Mouse (Mus musculus): ENCODE measurements around the gene Fgfr1op2. TPM values are rescaled to one million over a fixed set of nuclear protein-coding genes. Genes with fewer than 3 reads are reported as not detected.
"Not testable (repeated sequence)": the region's sequence is repeated elsewhere in the genome, so short reads cannot be mapped to it uniquely, and the experiment has no call there.

Gene Fgfr1op2
- polyA plus RNA-seq, 1 experiment from 2014 or later, result 65.6 TPM

GRCm38 (mm10) chr6:146551326-146551725, 25.7 kb upstream of the Fgfr1op2 start:
- no peak for ATAC-seq (ENCODE audit: low FRiP score, low read depth)
- Histone ChIP-seq H3K4me1 (no peaks in the 10 kb centered on the region), H3K27me3 (no peaks in the 10 kb centered on the region), H3K4me3 (no peak overlapping the region), H3K4me2 (replicated peaks) (no peak overlapping the region), H3K9ac (replicated peaks) (no peak overlapping the region), H3K9me3 (no peaks in the 10 kb centered on the region), H3K36me3 (peaks cover 79% of the 10 kb centered on the region), H3K27ac (replicated peaks) (no peak overlapping the region)

- H3K36me3 ChIP-seq, result peaks cover 49% of the 10 kb centered on the region
- H3K4me3 ChIP-seq; ATAC-seq (ENCODE audit: low FRiP score, low read depth); H3K4me1 ChIP-seq; H3K4me2 ChIP-seq (replicated peaks); H3K27me3 ChIP-seq; H3K9me3 ChIP-seq; H3K9ac ChIP-seq (replicated peaks); H3K27ac ChIP-seq (replicated peaks): not testable (repeated sequence)
- WGBS, result 83% methylated on average over 1 of the region's 1 CpGs
Measured at GRCm38 (mm10) chr6:146562461-146562860, 14.5 kb upstream of the Fgfr1op2 start.

- Histone ChIP-seq H3K4me3 (no peak overlapping the region), H3K9me3 (no peaks in the 10 kb centered on the region), H3K36me3 (0 out of 2 replicates have a peak, but pooled peaks cover 4% of the 10 kb centered on the region), H3K27ac (replicated peaks) (no peak overlapping the region), H3K4me1 (peaks cover 24% of the 10 kb centered on the region), H3K4me2 (replicated peaks) (no peak overlapping the region), H3K27me3 (no peaks in the 10 kb centered on the region), H3K9ac (replicated peaks) (no peak overlapping the region)
- no peak for ATAC-seq (ENCODE audit: low FRiP score, low read depth)
Measured at GRCm38 (mm10) chr6:146572073-146572472, 4.9 kb upstream of the Fgfr1op2 start.

GRCm38 (mm10) chr6:146577310-146578109, 507 bp downstream of the Fgfr1op2 start, which contains the start of gene Ints13:
Gene Ints13 (minus strand): TSS chr6:146577835.
- ATAC-seq (ENCODE audit: low FRiP score, low read depth), result peak; percentile 96
- H3K27ac ChIP-seq (replicated peaks), result peak within 1 kb of the TSS; percentile 94
- WGBS, result under 1% methylated on average over 74 of the region's 77 CpGs
- 0 out of 2 replicates have a peak, but pooled peaks cover 4% of the 10 kb centered on the region for H3K36me3 ChIP-seq
- H3K4me2 ChIP-seq (replicated peaks), result peak within 1 kb of the TSS; percentile 74
- H3K27me3 ChIP-seq, result no peaks in the 10 kb centered on the region
- no peaks in the 10 kb centered on the region for H3K9me3 ChIP-seq
- H3K9ac ChIP-seq (replicated peaks), result peak within 1 kb of the TSS; percentile 83
- H3K4me1 ChIP-seq, result peaks cover 33% of the 10 kb centered on the region
- H3K4me3 ChIP-seq, result peak within 1 kb of the TSS; percentile 92

- Histone ChIP-seq H3K9me3 (no peaks in the 10 kb centered on the region), H3K9ac (replicated peaks) (peak overlapping the region; percentile 83), H3K4me2 (replicated peaks) (peak overlapping the region; percentile 74), H3K27me3 (no peaks in the 10 kb centered on the region), H3K36me3 (0 out of 2 replicates have a peak, but pooled peaks cover 4% of the 10 kb centered on the region), H3K4me3 (peak overlapping the region; percentile 92), H3K27ac (replicated peaks) (peak overlapping the region; percentile 94), H3K4me1 (peaks cover 33% of the 10 kb centered on the region)
- no peak for ATAC-seq (ENCODE audit: low FRiP score, low read depth)
- under 1% methylated on average over 22 of the region's 22 CpGs for WGBS
Measured at GRCm38 (mm10) chr6:146578111-146578531, 1.1 kb downstream of the Fgfr1op2 start.

- Histone ChIP-seq H3K27ac (replicated peaks) (0 out of 2 replicates have a peak overlapping the region, but pooled peaks have one; percentile 94), H3K4me1 (peaks cover 33% of the 10 kb centered on the region), H3K27me3 (no peaks in the 10 kb centered on the region), H3K9ac (replicated peaks) (peak overlapping the region; percentile 83), H3K4me3 (peak overlapping the region; percentile 92), H3K36me3 (0 out of 2 replicates have a peak, but pooled peaks cover 4% of the 10 kb centered on the region), H3K9me3 (no peaks in the 10 kb centered on the region), H3K4me2 (replicated peaks) (peak overlapping the region; percentile 74)
- WGBS, result 23% methylated on average over 7 of the region's 7 CpGs
- no peak for ATAC-seq (ENCODE audit: low FRiP score, low read depth)
Measured at GRCm38 (mm10) chr6:146578586-146578985, 1.6 kb downstream of the Fgfr1op2 start.

- Histone ChIP-seq H3K9ac (replicated peaks) (no peak overlapping the region), H3K36me3 (0 out of 2 replicates have a peak, but pooled peaks cover 2% of the 10 kb centered on the region), H3K27me3 (no peaks in the 10 kb centered on the region), H3K4me2 (replicated peaks) (no peak overlapping the region), H3K4me3 (no peak overlapping the region), H3K4me1 (peaks cover 24% of the 10 kb centered on the region), H3K27ac (replicated peaks) (no peak overlapping the region), H3K9me3 (no peaks in the 10 kb centered on the region)
- no peak for ATAC-seq (ENCODE audit: low FRiP score, low read depth)
- WGBS, result 62% methylated on average over 2 of the region's 2 CpGs
Measured at GRCm38 (mm10) chr6:146580381-146580926, 3.5 kb downstream of the Fgfr1op2 start.

GRCm38 (mm10) chr6:146583366-146584046, 6.5 kb downstream of the Fgfr1op2 start:
- no peak overlapping the region for H3K27ac ChIP-seq (replicated peaks)
- 88% methylated on average over 2 of the region's 2 CpGs for WGBS

GRCm38 (mm10) chr6:146585134-146585533, 8.1 kb downstream of the Fgfr1op2 start:
- Histone ChIP-seq H3K27ac (replicated peaks) (no peak overlapping the region), H3K36me3 (peaks cover 39% of the 10 kb centered on the region)
- 95% methylated on average over 4 of the region's 5 CpGs for WGBS

More at GRCm38 (mm10) chr6:146583366-146584046, 6.5 kb downstream of the Fgfr1op2 start:
- Histone ChIP-seq H3K4me2 (replicated peaks) (no peak overlapping the region), H3K27me3 (no peaks in the 10 kb centered on the region), H3K4me1 (peaks cover 10% of the 10 kb centered on the region), H3K9ac (replicated peaks) (no peak overlapping the region), H3K4me3 (no peak overlapping the region), H3K9me3 (no peaks in the 10 kb centered on the region), H3K36me3 (peaks cover 22% of the 10 kb centered on the region)
- ATAC-seq (ENCODE audit: low FRiP score, low read depth), result no peak

GRCm38 (mm10) chr6:146602601-146603000, 25.6 kb downstream of the Fgfr1op2 start:
- Histone ChIP-seq H3K4me2 (replicated peaks) (no peak overlapping the region), H3K9me3 (no peaks in the 10 kb centered on the region), H3K36me3 (peaks cover 67% of the 10 kb centered on the region), H3K27ac (replicated peaks) (no peak overlapping the region), H3K9ac (replicated peaks) (no peak overlapping the region), H3K4me3 (no peak overlapping the region), H3K27me3 (no peaks in the 10 kb centered on the region), H3K4me1 (no peaks in the 10 kb centered on the region)
- ATAC-seq (ENCODE audit: low FRiP score, low read depth), result no peak
- WGBS, result 89% methylated on average over 4 of the region's 4 CpGs

More at GRCm38 (mm10) chr6:146585134-146585533, 8.1 kb downstream of the Fgfr1op2 start:
- no peaks in the 10 kb centered on the region for H3K4me1 ChIP-seq
- ATAC-seq (ENCODE audit: low FRiP score, low read depth), result no peak
- no peaks in the 10 kb centered on the region for H3K27me3 ChIP-seq
- H3K4me2 ChIP-seq (replicated peaks), result no peak overlapping the region
- no peak overlapping the region for H3K4me3 ChIP-seq
- no peaks in the 10 kb centered on the region for H3K9me3 ChIP-seq
- H3K9ac ChIP-seq (replicated peaks), result no peak overlapping the region

- Histone ChIP-seq H3K27me3 (no peaks in the 10 kb centered on the region), H3K4me1 (no peaks in the 10 kb centered on the region), H3K9ac (replicated peaks) (no peak overlapping the region), H3K27ac (replicated peaks) (no peak overlapping the region), H3K4me2 (replicated peaks) (no peak overlapping the region), H3K36me3 (peaks cover 66% of the 10 kb centered on the region), H3K4me3 (no peak overlapping the region), H3K9me3 (no peaks in the 10 kb centered on the region)
- WGBS, result 85% methylated on average over 10 of the region's 10 CpGs
- ATAC-seq (ENCODE audit: low FRiP score, low read depth), result no peak
Measured at GRCm38 (mm10) chr6:146603651-146604050, 26.6 kb downstream of the Fgfr1op2 start.

- peaks cover 43% of the 10 kb centered on the region for H3K36me3 ChIP-seq
- no peak overlapping the region for H3K4me3 ChIP-seq
- no peak overlapping the region for H3K27ac ChIP-seq (replicated peaks)
- H3K9ac ChIP-seq (replicated peaks), result no peak overlapping the region
- no peak for ATAC-seq (ENCODE audit: low FRiP score, low read depth)
- no peak overlapping the region for H3K4me2 ChIP-seq (replicated peaks)
- no peaks in the 10 kb centered on the region for H3K4me1 ChIP-seq
- WGBS, result 95% methylated on average over 6 of the region's 6 CpGs
- H3K27me3 ChIP-seq, result no peaks in the 10 kb centered on the region
- H3K9me3 ChIP-seq, result no peaks in the 10 kb centered on the region
Measured at GRCm38 (mm10) chr6:146611385-146611784, 34.4 kb downstream of the Fgfr1op2 start.

Data from midbrain, embryonic 12.5 days (tissue).